Mouse (Mus musculus) hindbrain, embryonic 12.5 days (tissue): ENCODE measurements around the gene Rfx3. TPM values are rescaled to one million over a fixed set of nuclear protein-coding genes. Genes with fewer than 3 reads are reported as not detected.

ENCODE experiments used
- ATAC-seq: fragments of 200-750 bp; cut with Nextera tagmentation; 2 replicates; pipeline ENCODE4 v1.8.0; 2017; ENCODE audit warnings: moderate TSS enrichment; ENCODE audit not compliant: low FRiP score
- H3K27ac ChIP-seq: fragments of 300-500 bp; sonication (generic); 2 replicates; pipeline ENCODE4 v1.5.1; 2016; ENCODE audit warnings: mild to moderate bottlenecking
- H3K27me3 ChIP-seq: fragments of 300-500 bp; sonication (generic); 2 replicates; pipeline ENCODE4 v1.6.1; 2016; ENCODE audit warnings: mild to moderate bottlenecking
- H3K36me3 ChIP-seq: fragments of 300-500 bp; sonication (generic); 2 replicates; pipeline ENCODE4 v1.6.1; 2016; ENCODE audit warnings: mild to moderate bottlenecking
- H3K4me1 ChIP-seq: fragments of 300-500 bp; sonication (generic); 2 replicates; pipeline ENCODE4 v1.6.1; 2016
- H3K4me2 ChIP-seq: fragments of 300-500 bp; sonication (generic); replicated peaks from 2 replicates; pipeline ENCODE4 v1.6.1; 2016; ENCODE audit warnings: mild to moderate bottlenecking
- H3K4me3 ChIP-seq: fragments of 300-500 bp; sonication (generic); 2 replicates; pipeline ENCODE4 v1.5.1; 2016; ENCODE audit warnings: mild to moderate bottlenecking
- H3K9ac ChIP-seq: fragments of 300-500 bp; sonication (generic); 2 replicates; pipeline ENCODE4 v1.6.1; 2016; ENCODE audit warnings: mild to moderate bottlenecking, moderate library complexity
- H3K9me3 ChIP-seq: fragments of 300-500 bp; sonication (generic); replicated peaks from 2 replicates; pipeline ENCODE4 v1.6.1; 2016; ENCODE audit warnings: mild to moderate bottlenecking
- WGBS: fragments of 180-500 bp; shearing (Covaris S2); methylation state at CpG from one replicate; pipeline ENCODE4 v1.1.7; 2016; 5-methylcytosine and 5-hydroxymethylcytosine counted together
- polyA plus RNA-seq: library from polyadenylated mRNA; unstranded; fragments of >200 nt; fragmentation: Nextera tagmentation; extraction: Ambion mirVana; gene quantifications from 2 replicates; pipeline ENCODE4 v1.2.1, GENCODE M21; 2016

Gene Rfx3
- polyA plus RNA-seq = 28.5 and 29.3 TPM in 2 replicates

- H3K9ac ChIP-seq = peak within 1 kb of the TSS; percentile 96
Measured at GRCm38 (mm10) chr19:28010471-28011395, at the start of gene Rfx3. Gene Rfx3, minus strand, starts transcription at chr19:28011166.

DNA sequence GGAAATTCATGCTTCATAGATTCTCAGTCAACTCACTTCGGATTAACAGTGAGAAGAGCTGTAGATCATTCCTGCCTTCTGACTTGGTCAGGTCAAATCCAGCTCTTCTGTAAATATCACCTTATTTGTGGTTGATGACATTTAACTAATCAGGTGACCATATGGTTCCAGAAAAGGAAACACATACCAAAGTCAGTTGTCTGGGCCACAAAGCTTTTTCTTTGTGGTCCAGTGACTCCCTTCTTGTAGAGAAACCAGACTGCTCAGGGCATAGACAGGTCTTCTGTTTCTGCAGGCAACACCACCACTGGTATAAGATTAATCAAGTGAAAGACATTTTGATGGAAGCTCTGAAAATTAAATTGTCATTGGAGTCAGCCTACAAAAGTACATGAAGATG is 41.1 kb upstream of the Rfx3 start:
- H3K4me1 ChIP-seq = no peaks in the 10 kb centered on the region
- no peak overlapping the region for H3K27ac ChIP-seq
- H3K4me3 ChIP-seq = no peak overlapping the region
- no peak for ATAC-seq
- 77% methylated on average over 1 of the region's 1 CpGs for WGBS
- H3K4me2 ChIP-seq = no peak overlapping the region
- no peaks in the 10 kb centered on the region for H3K36me3 ChIP-seq
- no peaks in the 10 kb centered on the region for H3K9me3 ChIP-seq
- H3K9ac ChIP-seq = no peak overlapping the region
- no peaks in the 10 kb centered on the region for H3K27me3 ChIP-seq

More at GRCm38 (mm10) chr19:28010471-28011395, at the start of gene Rfx3:
- ATAC-seq = peak; percentile 90
- H3K27me3 ChIP-seq = no peaks in the 10 kb centered on the region
- peak within 1 kb of the TSS; percentile 100 for H3K27ac ChIP-seq
- H3K36me3 ChIP-seq = no peaks in the 10 kb centered on the region
- under 1% methylated on average over 75 of the region's 78 CpGs for WGBS
- H3K9me3 ChIP-seq = no peaks in the 10 kb centered on the region
- H3K4me1 ChIP-seq = peaks cover 8% of the 10 kb centered on the region; the same call in 1 of the 2 replicates
- H3K4me3 ChIP-seq = peak within 1 kb of the TSS; percentile 92
- H3K4me2 ChIP-seq = peak within 1 kb of the TSS; percentile 64

GRCm38 (mm10) chr19:28051571-28051970 is 40.6 kb upstream of the Rfx3 start:
- Histone ChIP-seq H3K9ac (no peak overlapping the region), H3K27ac (no peak overlapping the region), H3K36me3 (no peaks in the 10 kb centered on the region), H3K4me1 (no peaks in the 10 kb centered on the region), H3K4me3 (no peak overlapping the region), H3K9me3 (no peaks in the 10 kb centered on the region), H3K4me2 (no peak overlapping the region), H3K27me3 (no peaks in the 10 kb centered on the region)
- ATAC-seq = no peak
- 78% methylated on average over 5 of the region's 5 CpGs for WGBS

- Histone ChIP-seq H3K4me1 (no peaks in the 10 kb centered on the region), H3K27ac (no peak overlapping the region), H3K4me2 (no peak overlapping the region), H3K36me3 (no peaks in the 10 kb centered on the region), H3K9ac (no peak overlapping the region), H3K27me3 (no peaks in the 10 kb centered on the region), H3K9me3 (no peaks in the 10 kb centered on the region), H3K4me3 (no peak overlapping the region)
- WGBS = 92% methylated on average over 4 of the region's 4 CpGs
- ATAC-seq = no peak
Measured at GRCm38 (mm10) chr19:28049280-28049679, 38.3 kb upstream of the Rfx3 start.

DNA sequence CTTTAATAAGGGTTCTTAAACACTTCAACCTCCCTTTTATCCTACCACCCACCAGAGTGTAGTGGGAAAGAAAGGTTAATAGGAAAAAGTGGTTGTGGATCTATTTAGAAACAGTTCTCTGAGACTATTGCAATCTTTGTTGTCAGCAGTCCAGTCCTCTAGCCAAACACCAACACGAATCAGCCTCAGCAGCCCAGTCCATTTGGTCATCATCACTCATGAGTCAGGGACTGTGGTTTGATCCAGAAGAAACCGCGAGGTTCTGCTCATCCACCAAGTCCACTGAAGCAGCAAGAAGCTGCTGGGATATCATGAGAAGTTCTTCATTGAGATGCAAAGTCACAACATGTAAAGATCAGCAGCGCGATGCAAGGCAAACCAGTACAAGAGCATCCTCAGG is 35.8 kb upstream of the Rfx3 start:
- no peak overlapping the region for H3K4me2 ChIP-seq
- ATAC-seq = no peak
- 89% methylated on average over 5 of the region's 5 CpGs for WGBS

GRCm38 (mm10) chr19:28044950-28045349 is 34.0 kb upstream of the Rfx3 start:
- Histone ChIP-seq H3K27me3 (no peaks in the 10 kb centered on the region), H3K9me3 (no peaks in the 10 kb centered on the region), H3K27ac (no peak overlapping the region), H3K4me1 (no peaks in the 10 kb centered on the region), H3K4me3 (no peak overlapping the region), H3K36me3 (no peaks in the 10 kb centered on the region), H3K9ac (no peak overlapping the region), H3K4me2 (no peak overlapping the region)
- ATAC-seq = no peak
- 82% methylated on average over 5 of the region's 5 CpGs for WGBS

More for the DNA sequence above, 35.8 kb upstream of the Rfx3 start:
- Histone ChIP-seq H3K36me3 (no peaks in the 10 kb centered on the region), H3K4me1 (no peaks in the 10 kb centered on the region), H3K9ac (no peak overlapping the region), H3K27ac (no peak overlapping the region), H3K4me3 (no peak overlapping the region), H3K27me3 (no peaks in the 10 kb centered on the region), H3K9me3 (no peaks in the 10 kb centered on the region)

GRCm38 (mm10) chr19:28011718-28012499 is 943 bp upstream of the Rfx3 start:
- peak; percentile 74 for ATAC-seq
- 1% methylated on average over 52 of the region's 52 CpGs for WGBS

DNA sequence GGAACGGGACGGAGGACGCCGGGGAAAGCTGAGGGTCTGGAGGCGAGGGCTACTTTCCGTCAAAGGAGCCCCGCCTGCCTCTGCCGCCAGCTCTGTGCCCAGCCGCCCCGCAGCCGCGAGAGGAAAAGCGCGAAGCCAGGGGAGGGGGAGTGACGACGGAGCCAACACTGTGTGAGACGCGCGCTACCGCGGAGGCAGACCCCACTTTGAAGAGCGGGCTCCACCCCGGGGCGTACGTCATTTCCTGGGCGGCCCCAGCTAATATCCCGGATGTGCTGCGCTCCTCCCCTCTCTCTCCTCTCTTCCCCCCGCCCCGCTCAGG is 391 bp upstream of the Rfx3 start:
- Histone ChIP-seq H3K4me3 (peak overlapping the region; percentile 92), H3K4me2 (peak overlapping the region; percentile 55), H3K9ac (peak overlapping the region; percentile 96), H3K9me3 (no peaks in the 10 kb centered on the region), H3K27ac (peak overlapping the region; percentile 100), H3K4me1 (peaks cover 8% of the 10 kb centered on the region; the same call in 1 of the 2 replicates), H3K36me3 (no peaks in the 10 kb centered on the region), H3K27me3 (no peaks in the 10 kb centered on the region)
- ATAC-seq = peak; percentile 99
- WGBS = 0% methylated on average over 26 of the region's 30 CpGs

More at GRCm38 (mm10) chr19:28011718-28012499, 943 bp upstream of the Rfx3 start:
- peak overlapping the region; percentile 100 for H3K27ac ChIP-seq
- H3K4me3 ChIP-seq = peak overlapping the region; percentile 92
- no peaks in the 10 kb centered on the region for H3K27me3 ChIP-seq
- peaks cover 8% of the 10 kb centered on the region; the same call in 1 of the 2 replicates for H3K4me1 ChIP-seq
- H3K36me3 ChIP-seq = no peaks in the 10 kb centered on the region
- H3K4me2 ChIP-seq = peak overlapping the region; percentile 64
- peak overlapping the region; percentile 86 for H3K9ac ChIP-seq
- no peaks in the 10 kb centered on the region for H3K9me3 ChIP-seq

DNA sequence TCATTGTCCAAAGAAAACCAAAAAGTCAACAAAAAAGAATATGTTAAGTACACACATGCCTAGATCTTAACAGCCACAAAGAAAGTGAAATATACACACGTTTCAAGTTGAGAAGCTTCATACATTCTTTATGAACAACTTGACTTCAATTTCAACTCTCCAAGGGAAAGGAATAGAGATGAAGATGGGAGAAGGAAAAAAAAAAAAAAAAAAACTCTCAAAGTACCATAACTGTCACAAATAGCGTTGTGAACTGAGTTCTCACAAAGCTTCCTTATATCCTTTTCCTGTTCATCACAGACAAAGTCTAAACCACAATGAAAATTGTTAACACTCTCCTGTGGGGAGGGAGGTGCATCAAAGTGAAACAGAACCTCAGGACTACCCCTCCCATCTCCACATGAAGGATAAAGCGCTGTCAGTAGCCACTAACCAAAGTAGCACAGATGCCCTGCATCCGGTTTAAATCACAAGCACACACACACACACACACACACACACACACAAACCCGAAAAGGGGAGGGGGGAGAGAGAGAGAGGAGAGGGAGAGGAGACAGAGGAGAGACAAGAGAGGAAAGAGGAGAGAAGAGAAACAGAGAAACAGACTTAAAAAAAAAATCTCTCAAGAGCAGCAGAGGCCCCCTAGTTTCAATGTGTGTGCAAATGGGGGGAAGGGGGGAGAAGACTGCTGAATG is 1.2 kb downstream of the Rfx3 start:
- Histone ChIP-seq H3K9ac (peak overlapping the region; percentile 96), H3K27ac (peak overlapping the region; percentile 100), H3K27me3 (no peaks in the 10 kb centered on the region), H3K4me3 (peak overlapping the region; percentile 92), H3K4me2 (peak overlapping the region; percentile 55), H3K4me1 (peaks cover 8% of the 10 kb centered on the region; the same call in 1 of the 2 replicates), H3K36me3 (no peaks in the 10 kb centered on the region), H3K9me3 (no peaks in the 10 kb centered on the region)
- 0% methylated on average over 5 of the region's 5 CpGs for WGBS
- ATAC-seq = no peak

DNA sequence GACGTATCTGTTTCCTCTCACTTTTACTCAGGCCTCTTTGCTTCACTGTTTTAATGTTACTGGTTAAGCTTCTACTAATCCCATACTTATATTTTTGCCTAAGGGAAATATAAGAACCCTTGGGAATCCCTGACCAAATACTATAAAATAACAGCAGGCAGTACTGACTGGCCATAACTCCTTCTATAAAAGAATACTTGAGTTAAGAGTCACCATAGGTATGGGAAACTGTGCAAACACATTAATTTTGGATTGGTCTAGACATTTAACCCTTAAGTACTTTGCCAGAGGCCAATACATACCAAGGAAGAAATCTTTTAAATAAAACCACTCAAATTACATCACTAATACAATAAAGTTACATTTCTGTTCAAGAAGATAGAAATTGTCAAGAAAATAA is 6.8 kb downstream of the Rfx3 start:
- ATAC-seq = no peak
- Histone ChIP-seq H3K9ac (no peak overlapping the region), H3K9me3 (no peaks in the 10 kb centered on the region), H3K36me3 (no peaks in the 10 kb centered on the region), H3K27me3 (no peaks in the 10 kb centered on the region), H3K4me2 (no peak overlapping the region), H3K27ac (no peak overlapping the region), H3K4me3 (no peak overlapping the region), H3K4me1 (peaks cover 9% of the 10 kb centered on the region)
- 58% methylated on average over 1 of the region's 1 CpGs for WGBS

DNA sequence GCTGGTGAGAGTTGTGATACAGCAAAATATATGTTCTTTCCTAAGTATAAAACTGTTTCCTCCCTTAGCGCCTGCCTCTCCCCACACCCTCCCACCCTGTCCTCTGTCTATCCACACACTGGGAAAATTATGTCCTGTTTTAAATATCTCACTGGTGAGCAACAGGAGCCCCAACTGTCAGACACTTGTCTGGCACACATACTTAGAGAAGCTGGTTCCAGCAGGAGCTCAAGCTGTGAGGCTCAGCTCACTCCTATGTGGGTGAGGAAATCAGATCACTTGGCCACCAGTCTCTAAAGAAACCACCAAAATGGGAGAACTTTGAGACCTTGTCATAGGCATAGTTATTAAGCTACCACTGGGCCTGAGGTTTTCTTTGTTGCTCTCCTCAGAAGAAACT is 7.5 kb downstream of the Rfx3 start:
- 86% methylated on average over 1 of the region's 1 CpGs for WGBS
- H3K27ac ChIP-seq = no peak overlapping the region
- H3K4me3 ChIP-seq = no peak overlapping the region
- ATAC-seq = no peak
- H3K36me3 ChIP-seq = no peaks in the 10 kb centered on the region
- no peaks in the 10 kb centered on the region for H3K27me3 ChIP-seq
- H3K9me3 ChIP-seq = no peaks in the 10 kb centered on the region
- peaks cover 9% of the 10 kb centered on the region for H3K4me1 ChIP-seq
- no peak overlapping the region for H3K9ac ChIP-seq
- no peak overlapping the region for H3K4me2 ChIP-seq

GRCm38 (mm10) chr19:28002708-28003107 is 8.3 kb downstream of the Rfx3 start:
- Histone ChIP-seq H3K27me3 (no peaks in the 10 kb centered on the region), H3K9ac (no peak overlapping the region), H3K4me2 (no peak overlapping the region), H3K4me1 (peaks cover 9% of the 10 kb centered on the region), H3K4me3 (no peak overlapping the region), H3K36me3 (no peaks in the 10 kb centered on the region), H3K27ac (no peak overlapping the region), H3K9me3 (no peaks in the 10 kb centered on the region)
- no peak for ATAC-seq
- WGBS = 87% methylated on average over 3 of the region's 3 CpGs
